Mouse (Mus musculus) small intestine, adult 2 months (tissue): ENCODE data around the gene Cyp27a1.
A peak's percentile ranks its signal among the peaks of the same experiment; 100 is the strongest.

ENCODE experiments used
- CTCF ChIP-seq: fragments of 200-500 bp; IDR thresholded peaks from 2 replicates; pipeline ENCODE4 v1.5.1; 2012; ENCODE audit warnings: low read depth, mild to moderate bottlenecking, control low read depth, inconsistent platforms, low read length, moderate library complexity, mixed read lengths; ENCODE audit not compliant: insufficient replicate concordance, insufficient read length; ENCODE audit errors: extremely low read depth
- POLR2A ChIP-seq: fragments of 200-500 bp; IDR thresholded peaks from 2 replicates; pipeline ENCODE4 v1.6.1; 2012; ENCODE audit warnings: low read depth, mild to moderate bottlenecking, control low read depth, inconsistent platforms, low read length, moderate library complexity

- peak; percentile 28; the same call in 1 of the 2 replicates for TF ChIP-seq CTCF
- peak; percentile 89 for TF ChIP-seq POLR2A
These were observed at the start of gene Cyp27a1 for GRCm38 (mm10) chr1:74713099-74713858.
